Mouse (Mus musculus): ENCODE data around the gene Sp6. TPM values are rescaled to one million over a fixed set of nuclear protein-coding genes. Genes with fewer than 3 reads are reported as not detected.

Gene Sp6
- total RNA-seq (2017) = not detected in 3 replicates

- no peak for ATAC-seq (replicated peaks; ENCODE audit: insufficient number of reproducible peaks, low FRiP score, low TSS enrichment, poor library complexity, severe bottlenecking)
These were observed at the start of gene Sp6 for GRCm38 (mm10) chr11:97013121-97013670. Gene Sp6, plus strand, starts transcription at chr11:97013394.

GRCm38 (mm10) chr11:96963580-96963979 is 49.6 kb upstream of the Sp6 start:
- ATAC-seq (replicated peaks; ENCODE audit: insufficient number of reproducible peaks, low FRiP score, low TSS enrichment, poor library complexity, severe bottlenecking) = peak; percentile 74

GRCm38 (mm10) chr11:96966172-96966571 is 47.0 kb upstream of the Sp6 start:
- ATAC-seq (replicated peaks; ENCODE audit: insufficient number of reproducible peaks, low FRiP score, low TSS enrichment, poor library complexity, severe bottlenecking) = no peak

GRCm38 (mm10) chr11:96966914-96967543 is 46.2 kb upstream of the Sp6 start:
- ATAC-seq (replicated peaks; ENCODE audit: insufficient number of reproducible peaks, low FRiP score, low TSS enrichment, poor library complexity, severe bottlenecking) = peak; percentile 80

DNA sequence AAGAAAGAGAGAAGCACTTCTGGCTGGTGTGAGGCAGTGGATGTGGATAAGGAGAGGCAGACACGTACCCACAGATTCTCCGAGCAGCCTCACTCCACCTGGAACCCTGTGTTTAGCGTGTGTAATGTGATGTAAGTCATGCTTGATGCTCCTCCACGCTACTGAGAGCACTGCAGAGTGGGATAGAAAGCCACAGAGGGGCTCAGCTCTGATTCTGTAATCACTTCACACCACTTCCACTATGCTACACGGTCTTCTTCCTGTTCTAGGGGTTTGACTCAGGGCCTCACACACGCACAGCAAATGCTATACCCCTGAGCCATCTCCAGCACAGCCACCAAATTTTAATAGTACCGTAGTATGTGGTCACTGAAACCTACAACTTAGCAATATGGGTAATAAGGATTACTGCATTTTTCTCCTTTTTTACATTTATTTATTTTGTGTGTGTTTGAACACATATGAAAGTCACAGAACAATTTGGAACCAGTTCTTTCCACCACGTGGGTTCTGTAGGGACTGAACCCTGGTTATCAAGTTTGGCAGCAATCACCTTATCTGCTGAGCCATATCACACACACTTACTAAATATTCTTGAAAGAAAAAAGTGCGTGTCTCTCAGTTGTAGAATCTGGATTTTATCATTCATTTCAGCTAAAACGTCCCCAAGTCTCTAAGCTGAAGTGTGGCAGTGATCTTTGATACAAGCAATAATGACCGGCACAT is 45.5 kb upstream of the Sp6 start:
- peak; percentile 44 for ATAC-seq (replicated peaks; ENCODE audit: insufficient number of reproducible peaks, low FRiP score, low TSS enrichment, poor library complexity, severe bottlenecking)

GRCm38 (mm10) chr11:96968476-96968875 is 44.7 kb upstream of the Sp6 start:
- ATAC-seq (replicated peaks; ENCODE audit: insufficient number of reproducible peaks, low FRiP score, low TSS enrichment, poor library complexity, severe bottlenecking) = no peak

DNA sequence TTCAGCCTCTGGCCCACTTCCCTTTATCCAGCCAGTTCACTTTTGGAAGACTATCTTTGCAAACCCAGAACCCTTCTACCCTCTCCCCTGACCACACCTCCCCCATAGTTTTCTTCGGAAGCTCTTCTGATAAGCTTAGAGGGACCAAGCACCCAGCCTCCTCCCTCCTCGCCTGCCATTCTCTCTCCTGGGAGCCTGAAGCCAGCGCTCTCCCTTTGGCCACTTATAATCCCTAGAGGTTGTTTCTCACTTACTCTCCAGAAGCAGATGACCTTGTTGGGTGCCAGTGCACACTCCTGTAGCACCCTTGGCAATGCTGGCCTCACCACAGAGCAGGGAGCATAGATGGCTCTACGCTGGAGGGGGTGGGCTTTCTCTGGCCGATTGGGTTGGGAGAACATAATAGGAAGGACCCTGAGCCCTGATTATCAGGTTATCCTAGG is 43.9 kb upstream of the Sp6 start:
- no peak for ATAC-seq (replicated peaks; ENCODE audit: insufficient number of reproducible peaks, low FRiP score, low TSS enrichment, poor library complexity, severe bottlenecking)

- ATAC-seq (replicated peaks; ENCODE audit: insufficient number of reproducible peaks, low FRiP score, low TSS enrichment, poor library complexity, severe bottlenecking) = no peak
These were observed 43.4 kb upstream of the Sp6 start for GRCm38 (mm10) chr11:96969746-96970145.

- ATAC-seq (replicated peaks; ENCODE audit: insufficient number of reproducible peaks, low FRiP score, low TSS enrichment, poor library complexity, severe bottlenecking) = no peak
These were observed 42.9 kb upstream of the Sp6 start for GRCm38 (mm10) chr11:96970341-96970740.

GRCm38 (mm10) chr11:96972906-96973305 is 40.3 kb upstream of the Sp6 start:
- ATAC-seq (replicated peaks; ENCODE audit: insufficient number of reproducible peaks, low FRiP score, low TSS enrichment, poor library complexity, severe bottlenecking) = no peak

GRCm38 (mm10) chr11:96973426-96973964 is 39.7 kb upstream of the Sp6 start:
- no peak for ATAC-seq (replicated peaks; ENCODE audit: insufficient number of reproducible peaks, low FRiP score, low TSS enrichment, poor library complexity, severe bottlenecking)

DNA sequence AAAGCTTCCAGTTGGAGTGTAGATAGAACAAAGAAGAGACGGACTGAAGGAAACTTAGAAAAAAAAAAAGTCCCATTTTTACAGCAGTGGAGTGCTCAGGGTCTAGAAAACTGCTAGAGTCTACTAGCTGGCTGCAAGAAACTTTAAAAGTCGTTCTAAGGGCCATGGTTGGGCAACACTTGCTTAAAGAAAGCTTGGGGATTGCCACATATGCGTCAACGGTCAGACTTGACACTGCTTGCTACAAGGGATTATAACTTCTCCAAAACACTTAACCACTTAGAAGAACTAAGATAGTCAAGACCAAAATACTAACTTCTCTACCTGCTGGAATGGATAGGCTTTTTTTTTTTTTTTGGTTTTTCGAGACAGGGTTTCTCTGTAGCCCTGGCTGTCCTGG is 38.4 kb upstream of the Sp6 start:
- peak; percentile 42 for ATAC-seq (replicated peaks; ENCODE audit: insufficient number of reproducible peaks, low FRiP score, low TSS enrichment, poor library complexity, severe bottlenecking)

GRCm38 (mm10) chr11:96975511-96976378 is 37.4 kb upstream of the Sp6 start:
- ATAC-seq (replicated peaks; ENCODE audit: insufficient number of reproducible peaks, low FRiP score, low TSS enrichment, poor library complexity, severe bottlenecking) = no peak

GRCm38 (mm10) chr11:96976379-96976687 is 36.9 kb upstream of the Sp6 start:
- ATAC-seq (replicated peaks; ENCODE audit: insufficient number of reproducible peaks, low FRiP score, low TSS enrichment, poor library complexity, severe bottlenecking) = no peak

DNA sequence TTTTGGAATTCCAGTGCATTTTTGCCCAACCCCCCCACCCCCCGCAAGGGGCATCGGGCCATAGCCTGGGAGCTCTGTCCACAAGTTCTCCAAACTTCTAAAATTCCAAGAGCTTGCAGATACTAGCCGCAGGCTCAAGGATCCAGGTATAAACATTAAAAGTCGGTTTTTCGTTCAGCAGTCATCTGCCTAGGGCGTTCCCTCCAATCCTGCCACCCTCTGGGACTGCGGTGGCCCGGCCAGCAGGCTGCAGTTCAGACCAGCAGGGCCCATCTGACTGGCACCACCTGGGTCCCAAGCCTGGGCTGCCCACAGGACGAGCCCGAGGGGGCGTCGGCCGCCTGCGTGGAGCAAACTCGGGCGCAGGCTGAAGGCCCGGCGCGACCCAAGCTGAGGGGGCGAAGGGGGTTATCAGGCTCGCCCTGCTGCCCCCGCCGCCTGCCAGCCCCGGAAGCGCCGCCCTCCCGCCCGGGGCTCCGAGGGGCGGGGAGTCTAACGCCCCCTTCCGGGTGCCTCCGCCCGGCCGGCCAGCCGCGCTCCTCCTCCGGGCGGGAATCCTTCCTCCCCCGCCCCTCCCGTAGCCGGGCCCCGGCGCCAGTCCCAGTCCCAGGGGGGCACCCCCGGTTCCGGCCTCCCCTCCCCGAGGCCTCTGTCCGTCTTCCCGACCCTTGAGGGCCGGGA is 36.1 kb upstream of the Sp6 start:
- ATAC-seq (replicated peaks; ENCODE audit: insufficient number of reproducible peaks, low FRiP score, low TSS enrichment, poor library complexity, severe bottlenecking) = peak; percentile 1; the same call in 1 of the 2 replicates

- ATAC-seq (replicated peaks; ENCODE audit: insufficient number of reproducible peaks, low FRiP score, low TSS enrichment, poor library complexity, severe bottlenecking) = peak; percentile 90
These were observed 35.4 kb upstream of the Sp6 start for GRCm38 (mm10) chr11:96977606-96978400.

- ATAC-seq (replicated peaks; ENCODE audit: insufficient number of reproducible peaks, low FRiP score, low TSS enrichment, poor library complexity, severe bottlenecking) = no peak
These were observed 34.6 kb upstream of the Sp6 start for GRCm38 (mm10) chr11:96978401-96979246.

Measured in monocyte, adult 5-6 weeks (primary cell).